Mouse (Mus musculus) neural tube, embryonic 14.5 days (tissue): ENCODE measurements around the gene Ankrd39. TPM values are rescaled to one million over a fixed set of nuclear protein-coding genes. Genes with fewer than 3 reads are reported as not detected.

Source experiments
- ATAC-seq: fragments of 200-750 bp; cut with Nextera tagmentation; 2 replicates; pipeline ENCODE4 v1.8.0; 2017; ENCODE audit warnings: low read depth, mild to moderate bottlenecking, moderate TSS enrichment, moderate library complexity
- H3K27ac ChIP-seq: fragments of 300-500 bp; sonication (generic); 2 replicates; pipeline ENCODE4 v1.5.1; 2014; ENCODE audit warnings: low read depth, mild to moderate bottlenecking, control low read depth, low read length, moderate library complexity, mixed read lengths
- H3K27me3 ChIP-seq: fragments of 300-500 bp; sonication (generic); 2 replicates; pipeline ENCODE4 v1.6.1; 2014; ENCODE audit warnings: low read length; ENCODE audit not compliant: control insufficient read depth, insufficient read depth
- H3K36me3 ChIP-seq: fragments of 300-500 bp; sonication (generic); 2 replicates; pipeline ENCODE4 v1.6.1; 2014; ENCODE audit warnings: low read length, mixed read lengths; ENCODE audit not compliant: control insufficient read depth, insufficient read depth
- H3K4me1 ChIP-seq: fragments of 300-500 bp; sonication (generic); 2 replicates; pipeline ENCODE4 v1.6.1; 2014; ENCODE audit warnings: low read length; ENCODE audit not compliant: control insufficient read depth, insufficient read depth
- H3K4me2 ChIP-seq: fragments of 300-500 bp; sonication (generic); 2 replicates; pipeline ENCODE4 v1.6.1; 2014; ENCODE audit warnings: mild to moderate bottlenecking, low read depth, low read length, control low read depth
- H3K4me3 ChIP-seq: fragments of 300-500 bp; sonication (generic); 2 replicates; pipeline ENCODE4 v1.5.1; 2014; ENCODE audit warnings: low read depth, low read length, control low read depth, mixed read lengths
- H3K9ac ChIP-seq: fragments of 300-500 bp; sonication (generic); replicated peaks from 2 replicates; pipeline ENCODE4 v1.6.1; 2014; ENCODE audit warnings: low read depth, mild to moderate bottlenecking, control low read depth, low read length, mixed read lengths
- H3K9me3 ChIP-seq: fragments of 300-500 bp; sonication (generic); 2 replicates; pipeline ENCODE4 v1.6.1; 2016; ENCODE audit warnings: low read length; ENCODE audit not compliant: control insufficient read depth
- WGBS: fragments of 180-500 bp; shearing (Covaris S2); extraction: QIAGEN DNeasy Blood & Tissue Kit; methylation state at CpG from one replicate; pipeline ENCODE4 v1.1.7; 2014; 5-methylcytosine and 5-hydroxymethylcytosine counted together
- polyA plus RNA-seq: library from polyadenylated mRNA; unstranded; fragments of >200 nt; fragmentation: Nextera tagmentation; extraction: Ambion mirVana; gene quantifications from 2 replicates; pipeline ENCODE4 v1.2.1, GENCODE M21; 2014

Ankrd39 gene
- polyA plus RNA-seq, 1 experiment from 2014 or later: 34.5 TPM

DNA sequence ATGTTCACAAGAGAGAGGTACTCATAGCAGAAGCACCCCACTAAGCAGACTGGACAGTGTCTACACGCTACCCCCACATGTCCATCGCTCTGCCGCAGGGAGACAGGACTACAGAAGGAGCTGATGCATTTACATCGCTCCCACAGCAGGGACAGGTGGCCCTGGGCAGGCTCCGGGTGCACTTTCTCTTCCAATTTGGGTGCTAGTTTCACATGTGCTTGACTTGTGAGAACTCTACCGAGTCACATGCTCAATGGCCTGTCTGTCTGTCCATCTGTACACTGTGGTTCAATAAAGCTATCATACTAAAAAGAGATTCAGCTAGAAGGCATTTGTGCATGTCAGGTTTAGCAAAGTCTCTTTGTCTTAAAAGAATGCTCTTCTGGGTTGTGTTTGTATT, 40.6 kb upstream of the Ankrd39 start:
- no peaks in the 10 kb centered on the region for H3K36me3 ChIP-seq
- no peaks in the 10 kb centered on the region for H3K9me3 ChIP-seq
- H3K27me3 ChIP-seq: no peaks in the 10 kb centered on the region
- no peak overlapping the region for H3K9ac ChIP-seq
- no peak overlapping the region for H3K27ac ChIP-seq
- ATAC-seq: no peak
- no peak overlapping the region for H3K4me3 ChIP-seq
- H3K4me2 ChIP-seq: no peak overlapping the region
- WGBS: 87% methylated on average over 6 of the region's 6 CpGs
- H3K4me1 ChIP-seq: no peaks in the 10 kb centered on the region; the same call in 1 of the 2 replicates

- no peaks in the 10 kb centered on the region for H3K36me3 ChIP-seq
- WGBS: 23% methylated on average over 4 of the region's 4 CpGs
- no peaks in the 10 kb centered on the region for H3K27me3 ChIP-seq
- H3K9ac ChIP-seq: no peak overlapping the region
- no peaks in the 10 kb centered on the region for H3K9me3 ChIP-seq
- peaks cover under 1% of the 10 kb centered on the region; the same call in 1 of the 2 replicates for H3K4me1 ChIP-seq
- no peak overlapping the region for H3K27ac ChIP-seq
- ATAC-seq: no peak
- H3K4me2 ChIP-seq: no peak overlapping the region
- H3K4me3 ChIP-seq: no peak overlapping the region
Observed at GRCm38 (mm10) chr1:36586288-36586687, 39.0 kb upstream of the Ankrd39 start.

GRCm38 (mm10) chr1:36583408-36584116, 36.3 kb upstream of the Ankrd39 start:
- Histone ChIP-seq H3K9me3 (no peaks in the 10 kb centered on the region), H3K4me1 (peaks cover 17% of the 10 kb centered on the region), H3K27ac (no peak overlapping the region), H3K27me3 (no peaks in the 10 kb centered on the region), H3K36me3 (no peaks in the 10 kb centered on the region), H3K9ac (no peak overlapping the region), H3K4me3 (no peak overlapping the region), H3K4me2 (no peak overlapping the region)
- ATAC-seq: no peak
- WGBS: 82% methylated on average over 8 of the region's 8 CpGs

DNA sequence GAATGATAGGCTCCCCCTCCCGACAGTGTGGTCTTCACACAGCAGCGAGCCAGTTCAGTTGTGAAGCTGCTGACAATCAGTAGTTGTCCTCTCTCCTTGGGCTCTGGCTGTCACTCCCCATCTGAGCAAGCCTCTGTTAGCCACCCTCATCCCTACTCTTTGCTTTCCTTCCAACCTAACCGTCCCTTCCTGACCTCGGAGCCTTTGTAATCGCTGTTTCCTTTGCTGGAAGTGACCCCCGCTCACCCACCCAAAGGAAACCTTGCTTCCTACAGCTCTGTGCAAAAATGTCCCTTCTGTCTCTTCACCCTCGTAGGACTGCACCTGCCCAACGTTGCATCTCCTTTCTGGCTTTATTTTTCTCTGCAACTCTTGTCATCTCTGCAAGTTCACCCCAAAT, 35.0 kb upstream of the Ankrd39 start:
- Histone ChIP-seq H3K4me1 (peaks cover 17% of the 10 kb centered on the region), H3K27ac (no peak overlapping the region), H3K9me3 (no peaks in the 10 kb centered on the region), H3K9ac (no peak overlapping the region), H3K36me3 (no peaks in the 10 kb centered on the region), H3K27me3 (no peaks in the 10 kb centered on the region), H3K4me2 (no peak overlapping the region), H3K4me3 (no peak overlapping the region)
- 77% methylated on average over 8 of the region's 8 CpGs for WGBS
- ATAC-seq: no peak

GRCm38 (mm10) chr1:36581260-36581659, 34.0 kb upstream of the Ankrd39 start:
- Histone ChIP-seq H3K4me3 (no peak overlapping the region), H3K27me3 (no peaks in the 10 kb centered on the region), H3K9ac (no peak overlapping the region), H3K9me3 (no peaks in the 10 kb centered on the region), H3K4me2 (no peak overlapping the region), H3K36me3 (no peaks in the 10 kb centered on the region), H3K27ac (peak overlapping the region; percentile 79), H3K4me1 (peaks cover 17% of the 10 kb centered on the region)
- WGBS: 46% methylated on average over 5 of the region's 5 CpGs
- ATAC-seq: no peak

DNA sequence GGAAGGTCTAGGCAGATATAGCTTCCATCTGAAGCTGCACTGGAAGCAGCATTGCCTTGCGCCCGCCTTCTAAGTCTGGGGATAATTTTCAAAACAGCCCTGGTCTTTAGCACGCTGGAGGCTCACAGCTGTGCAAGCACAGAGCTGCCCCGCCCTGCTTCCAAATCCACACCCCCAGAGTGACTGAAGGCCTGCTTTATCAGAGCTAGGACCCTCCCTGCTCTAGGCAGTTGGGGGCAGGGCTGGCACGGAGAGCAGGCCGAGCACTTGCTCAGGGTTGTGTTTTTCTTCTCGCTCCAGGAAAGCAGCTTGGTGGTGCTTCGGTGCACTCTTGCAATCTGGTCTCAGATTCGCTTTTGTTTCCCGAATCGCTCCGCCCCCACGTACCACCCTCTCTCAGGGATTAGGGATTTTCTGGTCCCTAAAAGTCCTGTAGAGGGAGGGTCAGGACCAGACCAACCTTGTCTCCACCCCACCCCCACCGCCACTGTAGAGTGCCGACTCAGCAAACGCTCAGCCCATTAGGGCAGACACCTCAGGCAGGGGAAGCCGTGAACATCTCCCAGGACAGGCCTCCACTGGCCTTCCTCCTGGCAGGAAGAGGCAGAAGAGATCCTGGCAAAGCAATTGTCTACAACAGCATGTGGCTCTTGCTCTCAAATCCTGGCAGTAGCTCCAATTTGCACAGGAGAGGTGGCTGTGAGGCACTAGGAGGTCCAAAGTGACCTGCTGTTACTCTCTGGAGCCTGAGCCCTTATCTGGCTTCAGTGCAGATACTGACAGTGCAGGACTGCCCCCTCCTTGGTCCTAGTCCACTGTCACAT, 33.4 kb upstream of the Ankrd39 start:
- H3K4me1 ChIP-seq: peaks cover 17% of the 10 kb centered on the region
- H3K27me3 ChIP-seq: no peaks in the 10 kb centered on the region
- no peaks in the 10 kb centered on the region for H3K9me3 ChIP-seq
- no peak overlapping the region for H3K4me3 ChIP-seq
- no peaks in the 10 kb centered on the region for H3K36me3 ChIP-seq
- peak overlapping the region; percentile 34; the same call in 1 of the 2 replicates for H3K9ac ChIP-seq
- WGBS: 2% methylated on average over 17 of the region's 17 CpGs
- peak overlapping the region; percentile 27; the same call in 1 of the 2 replicates for H3K4me2 ChIP-seq
- peak; percentile 84 for ATAC-seq
- H3K27ac ChIP-seq: peak overlapping the region; percentile 79

GRCm38 (mm10) chr1:36579974-36580383, 32.7 kb upstream of the Ankrd39 start:
- Histone ChIP-seq H3K4me1 (peaks cover 17% of the 10 kb centered on the region), H3K27me3 (no peaks in the 10 kb centered on the region), H3K9me3 (no peaks in the 10 kb centered on the region), H3K4me2 (peak overlapping the region; percentile 27; the same call in 1 of the 2 replicates), H3K27ac (peak overlapping the region; percentile 79), H3K9ac (peak overlapping the region; percentile 34; the same call in 1 of the 2 replicates), H3K36me3 (no peaks in the 10 kb centered on the region), H3K4me3 (no peak overlapping the region)
- ATAC-seq: peak; percentile 64
- 27% methylated on average over 6 of the region's 6 CpGs for WGBS

DNA sequence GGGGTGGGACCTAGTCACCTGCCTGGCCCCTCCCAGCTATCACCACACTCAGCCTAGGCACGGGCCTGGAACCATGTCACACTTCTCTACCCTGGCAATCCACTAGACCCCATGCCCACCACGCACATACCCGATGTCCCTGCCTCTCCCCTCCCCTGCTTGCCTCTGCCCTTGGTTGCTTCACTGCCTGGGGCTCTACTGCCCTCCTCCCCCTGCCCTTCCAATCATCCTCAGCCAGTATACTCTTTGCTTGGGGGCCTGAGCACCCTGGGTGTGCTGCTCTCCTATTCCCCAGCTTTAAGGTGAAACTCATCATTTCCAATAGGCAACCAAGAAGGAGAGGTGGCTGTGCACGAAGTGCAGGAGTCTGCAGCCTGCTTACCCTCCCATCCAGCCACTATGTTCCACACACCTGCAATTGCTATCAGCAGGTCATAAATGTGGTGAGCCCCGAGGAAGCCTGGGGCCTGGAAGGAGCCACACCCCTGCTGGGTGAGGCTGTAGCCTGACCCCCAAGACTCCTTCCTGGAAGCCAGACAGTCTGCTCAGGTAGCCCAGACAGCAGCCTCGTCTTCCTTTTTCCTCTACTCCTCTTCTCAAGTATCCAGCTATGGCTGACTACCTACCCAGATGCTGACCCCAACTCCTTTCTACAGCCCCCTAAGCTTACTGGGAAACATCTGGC, 29.9 kb upstream of the Ankrd39 start:
- H3K27ac ChIP-seq: no peak overlapping the region
- no peak overlapping the region for H3K4me3 ChIP-seq
- H3K9me3 ChIP-seq: no peaks in the 10 kb centered on the region
- no peak for ATAC-seq
- H3K27me3 ChIP-seq: no peaks in the 10 kb centered on the region
- WGBS: 65% methylated on average over 6 of the region's 6 CpGs
- no peaks in the 10 kb centered on the region for H3K36me3 ChIP-seq
- no peak overlapping the region for H3K9ac ChIP-seq
- H3K4me2 ChIP-seq: no peak overlapping the region
- H3K4me1 ChIP-seq: peaks cover 17% of the 10 kb centered on the region
